Mouse (Mus musculus) brown adipose tissue, adult 24 weeks (tissue): ENCODE data around the gene Mymk. TPM values are rescaled to one million over a fixed set of nuclear protein-coding genes. Genes with fewer than 3 reads are reported as not detected.
A peak's percentile ranks its signal among the peaks of the same experiment; 100 is the strongest.

Experiments used
- H3K27ac ChIP-seq: fragments of 200-500 bp; replicated peaks from 2 replicates; pipeline ENCODE4 v1.5.1; 2012; ENCODE audit warnings: low read depth, mild to moderate bottlenecking, low read length
- H3K4me1 ChIP-seq: fragments of 200-500 bp; 2 replicates; pipeline ENCODE4 v1.6.1; 2012; ENCODE audit warnings: low read length, mixed read lengths; ENCODE audit not compliant: control insufficient read depth, insufficient read depth, insufficient read length
- H3K4me3 ChIP-seq: fragments of 200-500 bp; 2 replicates; pipeline ENCODE4 v1.5.1; 2012; ENCODE audit warnings: low read depth, mild to moderate bottlenecking, low read length, moderate library complexity; ENCODE audit not compliant: insufficient read depth
- polyA plus RNA-seq: library from polyadenylated mRNA; stranded (reverse); fragments of >200 nt; gene quantifications from 2 replicates; pipeline ENCODE4 v1.2.4, GENCODE M21; 2012; ENCODE audit not compliant: missing spikeins, insufficient read depth, insufficient read length

Gene Mymk
- polyA plus RNA-seq, 1 experiment = not detected

DNA sequence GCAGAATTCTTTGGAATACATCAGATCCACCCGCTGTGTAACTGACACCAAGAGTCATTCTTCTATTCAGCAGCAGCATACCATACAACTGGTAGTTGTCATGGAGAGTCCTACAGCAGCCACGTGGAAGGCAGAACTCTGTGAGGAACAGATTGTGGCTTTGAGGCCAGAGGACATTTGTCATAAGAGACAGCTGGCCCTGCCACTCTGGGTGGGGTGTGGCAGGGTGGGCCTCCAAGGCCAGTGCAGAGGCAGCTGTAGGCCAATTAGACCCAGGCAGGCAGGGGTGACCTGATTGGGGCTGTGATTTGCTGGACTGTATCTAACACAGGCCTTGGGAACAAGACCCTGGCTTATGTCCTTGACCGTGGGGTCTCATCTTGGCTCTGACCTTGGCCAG lies 2.3 kb downstream of the Mymk start:
- peaks cover 4% of the 10 kb centered on the region; the same call in 1 of the 2 replicates for H3K4me1 ChIP-seq
- H3K4me3 ChIP-seq = no peak overlapping the region
- H3K27ac ChIP-seq = no peak overlapping the region

DNA sequence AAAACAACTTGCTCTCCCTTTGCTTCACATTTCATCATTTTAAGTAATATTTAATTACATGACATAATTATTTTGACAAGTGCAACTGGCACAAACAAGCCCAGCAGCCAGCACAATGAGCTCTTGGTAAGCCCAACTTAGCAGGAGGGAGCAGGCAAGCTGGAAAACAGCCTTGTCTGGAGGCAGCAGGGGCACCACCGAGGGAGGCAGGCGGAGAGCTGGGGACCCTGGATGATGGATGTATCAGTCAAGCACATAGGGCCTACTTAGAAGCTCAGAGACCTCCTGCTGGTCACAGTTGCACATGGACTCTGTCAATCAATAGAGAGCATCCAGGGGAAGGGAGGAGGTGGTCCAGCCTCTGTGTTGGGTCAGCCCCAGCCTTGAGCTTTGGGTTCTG lies 4.0 kb downstream of the Mymk start:
- no peak overlapping the region for H3K4me3 ChIP-seq

GRCm38 (mm10) chr2:27067124-27067523 lies 4.9 kb downstream of the Mymk start:
- peaks cover 4% of the 10 kb centered on the region; the same call in 1 of the 2 replicates for H3K4me1 ChIP-seq
- no peak overlapping the region for H3K4me3 ChIP-seq

More for the DNA sequence above, 4.0 kb downstream of the Mymk start:
- no peak overlapping the region for H3K27ac ChIP-seq
- H3K4me1 ChIP-seq = peaks cover 4% of the 10 kb centered on the region; the same call in 1 of the 2 replicates

DNA sequence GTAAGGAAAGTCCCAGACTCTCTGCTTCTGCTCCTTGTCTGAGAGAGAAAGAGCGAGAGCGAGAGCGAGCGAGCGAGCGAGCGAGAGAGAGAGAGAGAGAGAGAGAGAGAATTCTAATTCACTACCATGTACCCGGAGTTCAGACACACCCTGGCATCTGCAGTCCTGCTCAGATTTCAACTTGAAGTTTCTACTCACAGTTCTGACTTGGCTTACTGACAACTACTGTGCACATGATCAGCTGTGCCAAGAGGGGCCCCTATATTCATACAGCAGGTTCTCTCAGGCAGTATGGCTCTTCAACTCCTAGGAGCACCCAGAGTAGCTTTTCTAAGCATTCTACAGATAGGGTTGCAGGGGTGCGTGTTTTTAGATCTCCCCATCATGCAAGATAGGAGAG lies 12.8 kb downstream of the Mymk start:
- H3K4me3 ChIP-seq = no peak overlapping the region
- no peaks in the 10 kb centered on the region for H3K4me1 ChIP-seq
- H3K27ac ChIP-seq = no peak overlapping the region

More at GRCm38 (mm10) chr2:27067124-27067523, 4.9 kb downstream of the Mymk start:
- H3K27ac ChIP-seq = no peak overlapping the region

DNA sequence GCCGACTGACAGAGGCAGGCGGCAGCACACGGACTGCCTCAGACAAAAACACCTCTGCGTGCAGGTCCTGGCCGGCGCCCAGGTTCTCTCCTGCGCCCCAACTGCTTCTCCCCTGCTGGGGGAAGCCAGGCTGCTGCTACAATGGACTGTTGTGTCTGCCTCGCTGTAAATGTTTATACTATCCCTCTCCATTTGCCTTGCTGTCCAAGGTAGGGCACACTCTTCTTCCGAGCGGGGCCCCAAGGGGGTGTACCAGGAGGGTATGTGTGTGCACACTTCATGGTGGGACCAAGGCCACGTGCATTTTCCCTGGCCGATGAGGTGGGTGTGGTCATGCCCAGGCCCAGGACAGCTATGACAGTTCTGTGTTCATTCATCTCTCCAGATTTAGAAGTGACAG lies 13.2 kb downstream of the Mymk start:
- H3K4me3 ChIP-seq = no peak overlapping the region
- no peak overlapping the region for H3K27ac ChIP-seq
- H3K4me1 ChIP-seq = no peaks in the 10 kb centered on the region

- Histone ChIP-seq H3K27ac (no peak overlapping the region), H3K4me3 (no peak overlapping the region)
Measured at GRCm38 (mm10) chr2:27058251-27058650, 13.7 kb downstream of the Mymk start.

GRCm38 (mm10) chr2:27049408-27049807 lies 22.6 kb downstream of the Mymk start:
- H3K4me1 ChIP-seq = no peaks in the 10 kb centered on the region; the same call in 1 of the 2 replicates
- H3K27ac ChIP-seq = no peak overlapping the region
- no peak overlapping the region for H3K4me3 ChIP-seq

More at GRCm38 (mm10) chr2:27058251-27058650, 13.7 kb downstream of the Mymk start:
- H3K4me1 ChIP-seq = no peaks in the 10 kb centered on the region

DNA sequence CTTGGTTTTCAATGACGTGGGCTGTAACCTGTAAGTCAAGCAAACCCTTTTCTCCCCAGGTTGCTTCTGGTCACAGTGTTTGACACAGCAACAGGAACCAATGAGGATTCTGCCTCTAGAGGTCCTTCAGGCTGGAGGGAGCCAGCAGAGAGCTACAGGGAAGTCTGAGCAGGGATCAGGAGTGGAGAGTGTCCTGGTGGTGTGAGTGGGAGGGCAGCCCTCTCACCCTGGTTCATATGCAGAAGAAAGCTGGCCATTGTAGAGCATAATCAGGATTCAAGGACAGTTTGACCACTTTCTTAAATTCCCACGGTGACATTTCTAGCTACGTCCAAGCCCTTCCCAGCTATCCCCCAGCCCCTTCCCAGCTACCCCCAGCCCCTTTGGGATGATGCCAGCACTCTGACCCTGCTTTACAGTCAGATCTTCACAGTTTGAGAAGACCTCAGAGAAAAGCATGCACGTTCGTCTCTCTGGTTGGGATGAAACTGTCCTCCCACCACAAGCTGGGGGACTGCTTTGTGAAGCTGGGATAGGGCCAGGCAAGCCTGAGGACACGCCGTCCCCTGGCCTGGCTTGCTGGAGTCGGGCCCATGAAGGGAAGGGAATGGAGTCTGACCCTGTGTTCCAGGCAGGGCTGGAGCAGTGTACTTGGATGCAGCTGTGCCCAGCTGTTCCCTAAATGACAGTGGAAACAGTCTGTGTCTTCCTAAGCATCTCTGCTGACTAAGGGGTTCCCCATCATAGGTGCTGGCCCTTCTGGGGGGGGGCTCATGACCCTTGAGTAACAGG lies 25.8 kb downstream of the Mymk start:
- H3K4me3 ChIP-seq = no peak overlapping the region
- H3K27ac ChIP-seq = no peak overlapping the region
- peaks cover 3% of the 10 kb centered on the region; the same call in 1 of the 2 replicates for H3K4me1 ChIP-seq

DNA sequence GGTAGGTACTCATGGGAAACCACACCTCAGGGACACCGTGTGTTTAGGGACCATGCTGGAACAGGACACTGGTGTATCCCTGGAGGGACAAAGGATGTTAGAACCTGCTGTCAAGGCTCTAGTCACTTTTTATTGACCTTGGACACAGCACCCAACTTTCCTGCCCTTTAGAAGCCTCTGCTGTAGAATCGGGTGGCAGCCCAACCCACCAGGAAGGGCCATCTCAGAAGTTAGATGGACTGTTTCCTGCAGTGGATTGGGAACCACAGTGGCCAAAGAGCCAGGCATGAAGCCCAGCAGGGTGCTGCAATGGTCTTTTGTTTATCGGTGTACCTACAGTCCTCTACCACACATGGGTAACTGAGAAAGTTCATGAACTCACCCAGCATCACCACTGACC lies 27.3 kb downstream of the Mymk start:
- Histone ChIP-seq H3K27ac (no peak overlapping the region), H3K4me1 (peaks cover 3% of the 10 kb centered on the region; the same call in 1 of the 2 replicates), H3K4me3 (no peak overlapping the region)

DNA sequence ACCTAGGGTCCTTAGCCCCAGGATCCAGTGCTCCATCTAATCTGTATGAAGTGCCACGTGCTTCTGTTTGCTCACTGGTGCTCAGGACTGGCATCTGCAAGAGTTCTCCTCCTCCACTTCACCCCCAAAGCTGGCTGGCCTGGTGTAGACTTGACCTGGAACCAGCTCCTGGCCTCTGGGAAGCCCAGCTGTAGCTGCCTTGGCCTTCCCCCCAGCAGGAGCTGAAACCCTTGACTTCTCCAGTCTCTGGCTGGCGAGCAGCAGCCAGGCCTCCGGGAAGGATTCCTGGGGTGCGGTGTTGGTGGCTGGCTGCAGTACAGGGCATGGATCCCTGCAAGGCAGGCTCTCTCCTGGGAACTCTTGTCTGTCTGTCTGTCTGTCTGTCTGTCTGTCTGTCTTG lies 27.8 kb downstream of the Mymk start:
- Histone ChIP-seq H3K27ac (no peak overlapping the region), H3K4me3 (no peak overlapping the region), H3K4me1 (peaks cover 3% of the 10 kb centered on the region; the same call in 1 of the 2 replicates)

- peaks cover 3% of the 10 kb centered on the region; the same call in 1 of the 2 replicates for H3K4me1 ChIP-seq
- H3K27ac ChIP-seq = no peak overlapping the region
- no peak overlapping the region for H3K4me3 ChIP-seq
Measured at GRCm38 (mm10) chr2:27043461-27043860, 28.5 kb downstream of the Mymk start.

GRCm38 (mm10) chr2:27042131-27042844 lies 29.7 kb downstream of the Mymk start:
- H3K27ac ChIP-seq = peak overlapping the region; percentile 78
- no peak overlapping the region for H3K4me3 ChIP-seq
- H3K4me1 ChIP-seq = peaks cover 3% of the 10 kb centered on the region; the same call in 1 of the 2 replicates

GRCm38 (mm10) chr2:27039286-27039685 lies 32.7 kb downstream of the Mymk start:
- Histone ChIP-seq H3K4me1 (peaks cover 3% of the 10 kb centered on the region; the same call in 1 of the 2 replicates), H3K4me3 (no peak overlapping the region), H3K27ac (no peak overlapping the region)

- no peak overlapping the region for H3K27ac ChIP-seq
- H3K4me3 ChIP-seq = no peak overlapping the region
Measured at GRCm38 (mm10) chr2:27038596-27038995, 33.4 kb downstream of the Mymk start.

GRCm38 (mm10) chr2:27037008-27037407 lies 35.0 kb downstream of the Mymk start:
- Histone ChIP-seq H3K4me1 (peaks cover 3% of the 10 kb centered on the region; the same call in 1 of the 2 replicates), H3K27ac (no peak overlapping the region), H3K4me3 (no peak overlapping the region)

More at GRCm38 (mm10) chr2:27038596-27038995, 33.4 kb downstream of the Mymk start:
- peaks cover 3% of the 10 kb centered on the region; the same call in 1 of the 2 replicates for H3K4me1 ChIP-seq
